ENCODE assay signal across 8 mouse cellular contexts in genomic region chr8:95677591-95678023, GRCm38 (mm10). TPM values are rescaled to one million over a fixed set of nuclear protein-coding genes. Genes with fewer than 3 reads are reported as not detected.
DNase-seq lines count a peak whose midpoint lies in the region; ATAC-seq and TF ChIP-seq lines count a peak whose summit lies in the region.

No protein-coding gene starts in this region.

- peak overlapping the region; percentile 66 for H3K4me3 ChIP-seq in heart, embryonic 12.5 days
- peak overlapping the region in 2 of 3 experiments; percentile 25 to 70 for H3K4me3 ChIP-seq in CH12.LX (replicated peaks in 1 of 3; ENCODE audit: low read depth in 2 of 3, low read length in 2 of 3, poor library complexity in 1 of 3)
- H3K4me3 ChIP-seq in embryonic facial prominence, embryonic 10.5 days: peak overlapping the region; percentile 68
- peak overlapping the region; percentile 59 for H3K4me3 ChIP-seq in intestine, postnatal 0 days (ENCODE audit: low read depth, low read length)
- H3K4me3 ChIP-seq in neural tube, embryonic 12.5 days: peak overlapping the region; percentile 61

- H3K9ac ChIP-seq in heart, embryonic 12.5 days: peak overlapping the region; percentile 76
- peak overlapping the region; percentile 41; the same call in 1 of the 2 replicates for H3K9ac ChIP-seq in CH12.LX (ENCODE audit: insufficient read depth, low read depth)
- H3K9ac ChIP-seq in intestine, postnatal 0 days (ENCODE audit: low read depth, low read length): peak overlapping the region; percentile 40
- H3K9ac ChIP-seq in neural tube, embryonic 12.5 days: peak overlapping the region; percentile 67

- no peak for TF ChIP-seq CTCF in CH12.LX (conservative IDR thresholded peaks at IDR 0.05 in 1 of 2, IDR thresholded peaks at IDR 0.05 in 1 of 2; ENCODE audit: low read depth in 2 of 2, low read length in 2 of 2)
- TF ChIP-seq CTCF in intestine, postnatal 0 days (IDR thresholded peaks at IDR 0.05; ENCODE audit: low read depth): no peak

- peaks cover 77% of the 10 kb centered on the region for H3K27me3 ChIP-seq in heart, embryonic 12.5 days (replicated peaks)
- peaks cover 46% of the 10 kb centered on the region for H3K27me3 ChIP-seq in CH12.LX (replicated peaks)
- H3K27me3 ChIP-seq in embryonic facial prominence, embryonic 10.5 days (replicated peaks; ENCODE audit: low read depth, poor library complexity, severe bottlenecking): peaks cover 93% of the 10 kb centered on the region
- H3K27me3 ChIP-seq in intestine, postnatal 0 days (replicated peaks; ENCODE audit: control insufficient read depth, insufficient read depth, low read length): peaks cover 54% of the 10 kb centered on the region
- H3K27me3 ChIP-seq in neural tube, embryonic 12.5 days (replicated peaks): peaks cover 54% of the 10 kb centered on the region

- no peak for TF ChIP-seq RAD21 in CH12.LX (IDR thresholded peaks at IDR 0.05; ENCODE audit: low read depth, low read length)

- no peak overlapping the region for H3K27ac ChIP-seq in heart, embryonic 12.5 days (ENCODE audit: poor library complexity, severe bottlenecking)
- no peak overlapping the region for H3K27ac ChIP-seq in CH12.LX (ENCODE audit: insufficient read depth, low read depth)
- H3K27ac ChIP-seq in embryonic facial prominence, embryonic 10.5 days (replicated peaks): peak overlapping the region; percentile 61
- no peak overlapping the region for H3K27ac ChIP-seq in intestine, postnatal 0 days (ENCODE audit: low read depth, low read length)
- no peak overlapping the region for H3K27ac ChIP-seq in neural tube, embryonic 12.5 days

- under 1% methylated on average over 26 of the region's 48 CpGs for WGBS in heart, embryonic 12.5 days
- 1% methylated on average over 48 of the region's 48 CpGs for WGBS in embryonic facial prominence, embryonic 10.5 days
- 1% methylated on average over 19 of the region's 48 CpGs for WGBS in intestine, postnatal 0 days
- under 1% methylated on average over 31 of the region's 48 CpGs for WGBS in neural tube, embryonic 12.5 days

- H3K4me2 ChIP-seq in heart, embryonic 12.5 days: peak overlapping the region; percentile 87
- peak overlapping the region; percentile 92 for H3K4me2 ChIP-seq in CH12.LX (ENCODE audit: insufficient read depth, low read depth, poor library complexity, severe bottlenecking)
- H3K4me2 ChIP-seq in intestine, postnatal 0 days (replicated peaks; ENCODE audit: low read depth): peak overlapping the region; percentile 91
- peak overlapping the region; percentile 96 for H3K4me2 ChIP-seq in neural tube, embryonic 12.5 days (replicated peaks)

- no peaks in the 10 kb centered on the region for H3K9me3 ChIP-seq in heart, embryonic 12.5 days (replicated peaks)
- no peaks in the 10 kb centered on the region for H3K9me3 ChIP-seq in CH12.LX (replicated peaks; ENCODE audit: low read length)
- H3K9me3 ChIP-seq in embryonic facial prominence, embryonic 10.5 days: no peaks in the 10 kb centered on the region
- H3K9me3 ChIP-seq in intestine, postnatal 0 days (ENCODE audit: control insufficient read depth): no peaks in the 10 kb centered on the region
- no peaks in the 10 kb centered on the region for H3K9me3 ChIP-seq in neural tube, embryonic 12.5 days

- peaks cover 7% of the 10 kb centered on the region for H3K4me1 ChIP-seq in heart, embryonic 12.5 days (replicated peaks)
- peaks cover 13 to 26% of the 10 kb centered on the region in 2 experiments for H3K4me1 ChIP-seq in CH12.LX (ENCODE audit: control insufficient read depth in 1 of 2, insufficient read depth in 2 of 2)
- H3K4me1 ChIP-seq in embryonic facial prominence, embryonic 10.5 days: peaks cover 17% of the 10 kb centered on the region
- 0 out of 2 replicates have a peak, but pooled peaks cover 3% of the 10 kb centered on the region for H3K4me1 ChIP-seq in intestine, postnatal 0 days (replicated peaks; ENCODE audit: control insufficient read depth, insufficient read depth, low read length)
- H3K4me1 ChIP-seq in neural tube, embryonic 12.5 days: peaks cover 19% of the 10 kb centered on the region

- ATAC-seq in heart, embryonic 12.5 days (ENCODE audit: insufficient number of reproducible peaks, low FRiP score): peak; percentile 44
- ATAC-seq in intestine, postnatal 0 days: peak; percentile 42
- peak; percentile 34 for ATAC-seq in neural tube, embryonic 12.5 days (ENCODE audit: low FRiP score, low read depth)

- no peak for TF ChIP-seq EP300 in CH12.LX (IDR thresholded peaks at IDR 0.05; ENCODE audit: low read length)

- in situ Hi-C loops in CH12.LX (cut with MboI; ENCODE audit: low pct_ligation_motif_present, low pct_unique_long_range_greater_than_20kb, low sequenced_read_pairs): no loop called here

- DNase-seq in heart, adult 11 months: no peak
- no peak for DNase-seq in CH12.LX (ENCODE audit: extremely low read depth)
- peak; percentile 34 for DNase-seq in embryonic facial prominence, embryonic 10.5 days (ENCODE audit: low spot score)
- DNase-seq in urinary bladder, postnatal 25 days (ENCODE audit: low spot score): no peak
- DNase-seq in layer of hippocampus, adult 11-12 months (ENCODE audit: low spot score): no peak

- dilution Hi-C loops in CH12.LX (cut with MboI; ENCODE audit: extremely low pct_ligation_motif_present, extremely low pct_unique_long_range_greater_than_20kb, low sequenced_read_pairs): no loop called here

- no peak for TF ChIP-seq POLR2A in CH12.LX (IDR thresholded peaks at IDR 0.05; ENCODE audit: low read depth, low read length)

- no peaks in the 10 kb centered on the region for H3K36me3 ChIP-seq in heart, embryonic 12.5 days
- H3K36me3 ChIP-seq in CH12.LX (replicated peaks in 1 of 2; ENCODE audit: control insufficient read depth in 1 of 2, insufficient read depth in 1 of 2, low read length in 1 of 2): no peaks in the 10 kb centered on the region
- H3K36me3 ChIP-seq in embryonic facial prominence, embryonic 10.5 days (replicated peaks): no peaks in the 10 kb centered on the region
- H3K36me3 ChIP-seq in intestine, postnatal 0 days (ENCODE audit: control insufficient read depth, insufficient read depth): no peaks in the 10 kb centered on the region
- no peaks in the 10 kb centered on the region for H3K36me3 ChIP-seq in neural tube, embryonic 12.5 days

- H3K79me2 ChIP-seq in CH12.LX (replicated peaks; ENCODE audit: control insufficient read depth, extremely low read depth, insufficient read depth, poor library complexity, severe bottlenecking): no peaks in the 10 kb centered on the region

TF ChIP-seq in CH12.LX, 34 proteins besides CTCF, POLR2A, EP300 and RAD21:
- TF ChIP-seq NRF1 (IDR thresholded peaks at IDR 0.05; ENCODE audit: low read depth, low read length) (no peak), GABPA (IDR thresholded peaks at IDR 0.05; ENCODE audit: insufficient replicate concordance, low read depth, low read length) (no peak), HCFC1 (IDR thresholded peaks at IDR 0.05; ENCODE audit: low read depth, low read length) (no peak), ZC3H11A (IDR thresholded peaks at IDR 0.05; ENCODE audit: low read depth, low read length) (no peak), USF1 (IDR thresholded peaks at IDR 0.05; ENCODE audit: low read depth, low read length) (no peak), SMC3 (IDR thresholded peaks at IDR 0.05; ENCODE audit: low read depth, low read length) (no peak), ELF1 (IDR thresholded peaks at IDR 0.05; ENCODE audit: low read depth, low read length) (no peak), ZKSCAN1 (IDR thresholded peaks at IDR 0.05; ENCODE audit: borderline replicate concordance, low read depth, low read length) (no peak), PAX5 (IDR thresholded peaks at IDR 0.05; ENCODE audit: low read length) (no peak), ZMIZ1 (IDR thresholded peaks at IDR 0.05; ENCODE audit: low read depth, low read length) (no peak), MEF2A (IDR thresholded peaks at IDR 0.05; ENCODE audit: borderline replicate concordance, low read depth, low read length) (no peak), POLR2AphosphoS2 (IDR thresholded peaks at IDR 0.05; ENCODE audit: low read depth, low read length) (no peak), TBP (conservative IDR thresholded peaks at IDR 0.05; ENCODE audit: low read depth, low read length) (no peak)

RNA-seq across cellular contexts. Expression of gene Ndrg4, which starts 0.8 kb away (rescaled TPM):
- polyA plus RNA-seq in heart, embryonic 12.5 days (2016; fragmentation: Nextera tagmentation; extraction: Ambion mirVana): 307 and 309 TPM in 2 replicates
- total RNA-seq in CH12.LX (2012; rRNA removed): 1.7 and 2.1 TPM in 2 replicates
- 1.6 TPM in 2 replicates for total RNA-seq in CH12.LX (2014; rRNA removed)
- polyA plus RNA-seq in CH12.LX (2012; ENCODE audit: insufficient read length, low read depth): 2.1 TPM in 2 replicates
- 18.5 and 20.6 TPM in 2 replicates for polyA plus RNA-seq in embryonic facial prominence, embryonic 10.5 days (2016; fragmentation: Nextera tagmentation; extraction: Ambion mirVana)
- polyA plus RNA-seq in intestine, postnatal 0 days (2015; fragmentation: Nextera tagmentation; extraction: Ambion mirVana): 11.5 and 13.1 TPM in 2 replicates
- polyA plus RNA-seq in neural tube, embryonic 12.5 days (2016; fragmentation: Nextera tagmentation; extraction: Ambion mirVana): 130 and 145 TPM in 2 replicates

RNA-seq across cellular contexts. Expression of gene Setd6, which starts 38.1 kb away (rescaled TPM):
- polyA plus RNA-seq in heart, embryonic 12.5 days (2016; fragmentation: Nextera tagmentation; extraction: Ambion mirVana): 18.7 and 20.3 TPM in 2 replicates
- total RNA-seq in CH12.LX (2012; rRNA removed) (29.6 and 31.0 TPM in 2 replicates), CH12.LX (2014; rRNA removed) (25.6 and 29.7 TPM in 2 replicates)
- 50.6 and 61.3 TPM in 2 replicates for polyA plus RNA-seq in CH12.LX (2012; ENCODE audit: insufficient read length, low read depth)
- polyA plus RNA-seq in embryonic facial prominence, embryonic 10.5 days (2016; fragmentation: Nextera tagmentation; extraction: Ambion mirVana): 19.9 and 21.0 TPM in 2 replicates
- 8.2 and 9.3 TPM in 2 replicates for polyA plus RNA-seq in intestine, postnatal 0 days (2015; fragmentation: Nextera tagmentation; extraction: Ambion mirVana)
- 16.6 and 23.0 TPM in 2 replicates for polyA plus RNA-seq in neural tube, embryonic 12.5 days (2016; fragmentation: Nextera tagmentation; extraction: Ambion mirVana)

RNA-seq across cellular contexts. Expression of gene Gins3, which starts 44.4 kb away (rescaled TPM):
- polyA plus RNA-seq in heart, embryonic 12.5 days (2016; fragmentation: Nextera tagmentation; extraction: Ambion mirVana): 18.2 and 19.0 TPM in 2 replicates
- total RNA-seq in CH12.LX (2012; rRNA removed) (10.4 and 13.9 TPM in 2 replicates), CH12.LX (2014; rRNA removed) (18.0 and 19.4 TPM in 2 replicates)
- polyA plus RNA-seq in CH12.LX (2012; ENCODE audit: insufficient read length, low read depth): 14.2 and 15.8 TPM in 2 replicates
- 31.8 and 32.2 TPM in 2 replicates for polyA plus RNA-seq in embryonic facial prominence, embryonic 10.5 days (2016; fragmentation: Nextera tagmentation; extraction: Ambion mirVana)
- 3.6 and 4.3 TPM in 2 replicates for polyA plus RNA-seq in intestine, postnatal 0 days (2015; fragmentation: Nextera tagmentation; extraction: Ambion mirVana)
- polyA plus RNA-seq in neural tube, embryonic 12.5 days (2016; fragmentation: Nextera tagmentation; extraction: Ambion mirVana): 16.1 and 17.2 TPM in 2 replicates
